Mouse (Mus musculus): ENCODE results near the gene Baiap2. TPM values are rescaled to one million over a fixed set of nuclear protein-coding genes. Genes with fewer than 3 reads are reported as not detected.

The Baiap2 gene
- polyA plus RNA-seq, 1 experiment from 2014 or later, result 15.3 TPM

- Histone ChIP-seq H3K27me3 (no peaks in the 10 kb centered on the region), H3K4me1 (peaks cover 1% of the 10 kb centered on the region; the same call in 1 of the 2 replicates), H3K4me3 (no peak overlapping the region), H3K4me2 (replicated peaks) (no peak overlapping the region), H3K36me3 (peaks cover 37% of the 10 kb centered on the region), H3K9me3 (no peaks in the 10 kb centered on the region), H3K27ac (no peak overlapping the region), H3K9ac (no peak overlapping the region)
- no peak for ATAC-seq (ENCODE audit: insufficient number of reproducible peaks, insufficient read depth, low FRiP score, low TSS enrichment)
- WGBS, result 93% methylated on average over 5 of the region's 5 CpGs
These were observed 21.9 kb upstream of the Baiap2 start for GRCm38 (mm10) chr11:119920668-119921067.

DNA sequence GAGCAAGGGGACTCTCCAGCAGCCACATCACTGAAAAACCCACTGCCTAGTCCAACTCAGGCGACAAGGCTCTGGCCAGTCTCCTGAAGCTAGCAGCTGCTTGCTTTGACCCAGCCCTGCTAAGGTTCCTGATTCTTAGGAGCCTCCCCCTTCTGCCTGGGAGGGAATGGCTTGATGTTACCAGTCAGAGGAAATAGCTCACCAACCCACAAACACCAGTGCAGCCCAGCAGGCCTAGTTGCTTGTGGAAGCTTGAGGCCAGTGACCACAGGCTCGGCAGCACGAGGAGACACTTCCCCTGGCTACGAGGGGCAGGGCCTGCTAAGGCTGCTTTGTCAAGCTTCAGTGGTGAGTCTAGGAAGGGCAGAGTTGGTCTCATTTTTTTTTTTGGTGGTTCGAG, 17.4 kb upstream of the Baiap2 start:
- H3K4me2 ChIP-seq (replicated peaks), result no peak overlapping the region
- H3K4me1 ChIP-seq, result no peaks in the 10 kb centered on the region
- no peak overlapping the region for H3K27ac ChIP-seq
- no peaks in the 10 kb centered on the region; the same call in 1 of the 2 replicates for H3K36me3 ChIP-seq
- WGBS, result 78% methylated on average over 5 of the region's 5 CpGs
- H3K9ac ChIP-seq, result no peak overlapping the region
- no peak for ATAC-seq (ENCODE audit: insufficient number of reproducible peaks, insufficient read depth, low FRiP score, low TSS enrichment)
- H3K27me3 ChIP-seq, result no peaks in the 10 kb centered on the region
- H3K9me3 ChIP-seq, result no peaks in the 10 kb centered on the region
- no peak overlapping the region for H3K4me3 ChIP-seq

GRCm38 (mm10) chr11:119926762-119927161, 15.8 kb upstream of the Baiap2 start:
- peaks cover 4% of the 10 kb centered on the region; the same call in 1 of the 2 replicates for H3K9me3 ChIP-seq
- H3K9ac ChIP-seq, result no peak overlapping the region
- no peak for ATAC-seq (ENCODE audit: insufficient number of reproducible peaks, insufficient read depth, low FRiP score, low TSS enrichment)
- no peaks in the 10 kb centered on the region for H3K36me3 ChIP-seq
- H3K4me3 ChIP-seq, result no peak overlapping the region
- H3K4me1 ChIP-seq, result no peaks in the 10 kb centered on the region
- WGBS, result 77% methylated on average over 5 of the region's 5 CpGs
- H3K27ac ChIP-seq, result no peak overlapping the region
- no peak overlapping the region for H3K4me2 ChIP-seq (replicated peaks)
- no peaks in the 10 kb centered on the region for H3K27me3 ChIP-seq

DNA sequence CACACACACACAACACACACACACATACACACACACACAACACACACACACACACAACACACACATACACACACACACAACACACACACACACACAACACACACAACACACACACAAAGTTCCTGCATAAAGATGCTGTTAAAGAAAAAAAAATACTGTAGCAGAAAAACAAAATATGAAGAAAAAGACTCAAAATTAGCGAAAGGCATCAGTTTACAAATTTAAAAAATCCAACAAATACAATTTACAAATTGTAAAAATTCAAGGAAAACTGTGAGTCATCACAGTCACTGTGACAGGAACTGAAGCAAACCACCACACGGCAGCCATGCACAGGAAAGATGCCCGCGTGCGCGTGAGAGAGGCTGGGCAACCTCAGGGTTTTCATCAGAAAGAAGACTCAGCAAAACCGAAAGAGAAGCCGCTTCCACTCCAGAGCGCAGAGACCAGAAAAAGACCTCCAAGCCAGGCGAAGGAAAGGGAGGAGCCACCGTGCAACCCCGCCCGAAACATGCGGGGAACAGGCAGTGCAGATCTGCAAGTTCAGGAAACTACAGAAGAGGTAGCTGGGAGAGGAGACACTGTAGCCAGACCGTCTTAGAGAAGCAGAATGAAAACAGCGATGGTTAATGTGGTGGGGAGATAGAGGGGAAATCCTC, 14.4 kb upstream of the Baiap2 start:
- no peak overlapping the region for H3K4me3 ChIP-seq
- H3K27me3 ChIP-seq, result no peaks in the 10 kb centered on the region
- H3K4me2 ChIP-seq (replicated peaks), result no peak overlapping the region
- no peak overlapping the region for H3K27ac ChIP-seq
- 72% methylated on average over 16 of the region's 16 CpGs for WGBS
- H3K36me3 ChIP-seq, result no peaks in the 10 kb centered on the region
- no peak overlapping the region for H3K9ac ChIP-seq
- H3K4me1 ChIP-seq, result peaks cover 5% of the 10 kb centered on the region; the same call in 1 of the 2 replicates
- peaks cover 4% of the 10 kb centered on the region; the same call in 1 of the 2 replicates for H3K9me3 ChIP-seq
- ATAC-seq (ENCODE audit: insufficient number of reproducible peaks, insufficient read depth, low FRiP score, low TSS enrichment), result no peak

GRCm38 (mm10) chr11:119929603-119930265, 12.8 kb upstream of the Baiap2 start:
- Histone ChIP-seq H3K36me3 (no peaks in the 10 kb centered on the region), H3K4me2 (replicated peaks) (no peak overlapping the region), H3K4me3 (no peak overlapping the region), H3K9me3 (peaks cover 4% of the 10 kb centered on the region; the same call in 1 of the 2 replicates), H3K4me1 (peaks cover 5% of the 10 kb centered on the region; the same call in 1 of the 2 replicates), H3K9ac (no peak overlapping the region), H3K27ac (no peak overlapping the region), H3K27me3 (no peaks in the 10 kb centered on the region)
- 81% methylated on average over 6 of the region's 6 CpGs for WGBS
- no peak for ATAC-seq (ENCODE audit: insufficient number of reproducible peaks, insufficient read depth, low FRiP score, low TSS enrichment)

GRCm38 (mm10) chr11:119931809-119932208, 10.8 kb upstream of the Baiap2 start:
- H3K36me3 ChIP-seq, result no peaks in the 10 kb centered on the region

DNA sequence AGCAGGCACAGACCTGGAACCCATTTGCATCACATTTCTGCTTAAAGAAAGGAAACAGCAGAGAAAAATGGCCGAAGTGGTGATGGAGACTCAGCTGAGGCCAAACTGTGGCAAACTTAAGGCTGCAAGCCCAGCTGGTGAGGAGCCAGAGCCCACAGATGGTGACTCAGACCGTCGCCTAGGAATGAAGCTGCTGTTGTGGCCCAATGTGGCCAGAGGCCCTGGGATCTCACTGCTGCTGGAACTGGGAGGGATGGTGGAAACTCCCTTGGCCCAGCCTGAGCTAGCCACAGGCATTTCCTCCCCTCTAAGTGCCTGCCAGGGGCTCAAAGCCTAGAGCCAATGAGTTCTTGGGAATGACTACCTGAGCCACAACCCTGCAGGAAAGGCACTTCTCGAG, 9.4 kb upstream of the Baiap2 start:
- H3K4me1 ChIP-seq, result peaks cover 30% of the 10 kb centered on the region
- no peaks in the 10 kb centered on the region for H3K27me3 ChIP-seq
- H3K36me3 ChIP-seq, result no peaks in the 10 kb centered on the region
- no peak overlapping the region for H3K27ac ChIP-seq
- H3K9ac ChIP-seq, result no peak overlapping the region
- H3K9me3 ChIP-seq, result peaks cover 4% of the 10 kb centered on the region; the same call in 1 of the 2 replicates
- no peak overlapping the region for H3K4me2 ChIP-seq (replicated peaks)
- no peak overlapping the region for H3K4me3 ChIP-seq
- no peak for ATAC-seq (ENCODE audit: insufficient number of reproducible peaks, insufficient read depth, low FRiP score, low TSS enrichment)
- WGBS, result 51% methylated on average over 4 of the region's 4 CpGs

More at GRCm38 (mm10) chr11:119931809-119932208, 10.8 kb upstream of the Baiap2 start:
- Histone ChIP-seq H3K4me2 (replicated peaks) (0 out of 2 replicates have a peak overlapping the region, but pooled peaks have one; percentile 0), H3K4me1 (peaks cover 17% of the 10 kb centered on the region), H3K27me3 (no peaks in the 10 kb centered on the region), H3K9ac (no peak overlapping the region), H3K9me3 (peaks cover 4% of the 10 kb centered on the region; the same call in 1 of the 2 replicates), H3K4me3 (no peak overlapping the region), H3K27ac (peak overlapping the region; percentile 20; the same call in 1 of the 2 replicates)
- ATAC-seq (ENCODE audit: insufficient number of reproducible peaks, insufficient read depth, low FRiP score, low TSS enrichment), result no peak
- 68% methylated on average over 10 of the region's 10 CpGs for WGBS

DNA sequence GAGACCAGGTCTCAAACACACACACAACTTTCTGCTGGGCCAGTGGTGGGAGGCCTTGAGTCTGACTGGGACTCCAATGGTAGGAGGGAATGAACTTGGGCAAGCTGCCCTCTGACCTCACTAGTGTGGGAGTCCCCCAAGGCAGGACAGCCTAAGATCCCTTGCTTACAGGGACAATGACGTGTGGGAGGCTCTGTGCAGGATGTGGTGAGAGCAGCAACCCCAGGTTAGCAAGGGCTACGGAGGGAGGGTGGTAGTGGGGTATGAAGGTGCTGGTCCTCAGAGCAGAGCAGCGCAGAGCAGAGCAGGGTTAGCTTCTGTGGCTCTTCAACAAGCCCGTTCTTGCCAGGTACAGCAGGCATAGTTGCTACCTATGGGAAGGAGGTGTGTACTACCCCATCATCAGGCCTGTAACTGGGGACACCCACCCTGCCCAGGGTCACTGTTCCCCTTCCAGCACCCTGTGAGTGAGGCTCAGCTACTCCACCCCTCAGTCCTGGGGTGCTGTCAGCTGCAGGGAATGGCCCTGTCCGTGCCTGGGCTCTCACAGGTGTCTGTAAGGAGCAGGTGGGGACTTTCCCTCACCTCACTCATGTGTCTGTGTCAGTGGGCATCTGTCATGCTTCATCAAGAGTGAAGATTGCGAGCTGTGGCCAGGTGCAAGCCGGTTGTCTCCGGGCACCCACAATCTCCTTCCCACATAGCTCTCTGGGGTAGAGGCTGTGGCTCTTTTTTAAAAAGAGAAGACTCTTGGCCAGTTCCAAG, 8.6 kb upstream of the Baiap2 start:
- H3K4me3 ChIP-seq, result no peak overlapping the region
- peaks cover 4% of the 10 kb centered on the region; the same call in 1 of the 2 replicates for H3K9me3 ChIP-seq
- no peak overlapping the region for H3K27ac ChIP-seq
- no peaks in the 10 kb centered on the region for H3K36me3 ChIP-seq
- ATAC-seq (ENCODE audit: insufficient number of reproducible peaks, insufficient read depth, low FRiP score, low TSS enrichment), result no peak
- WGBS, result 76% methylated on average over 8 of the region's 8 CpGs
- no peak overlapping the region for H3K9ac ChIP-seq
- no peaks in the 10 kb centered on the region for H3K27me3 ChIP-seq
- no peak overlapping the region for H3K4me2 ChIP-seq (replicated peaks)
- peaks cover 39% of the 10 kb centered on the region for H3K4me1 ChIP-seq

GRCm38 (mm10) chr11:119934773-119935172, 7.8 kb upstream of the Baiap2 start:
- no peaks in the 10 kb centered on the region for H3K36me3 ChIP-seq
- peaks cover 47% of the 10 kb centered on the region for H3K4me1 ChIP-seq
- no peak overlapping the region for H3K27ac ChIP-seq
- peaks cover 4% of the 10 kb centered on the region; the same call in 1 of the 2 replicates for H3K9me3 ChIP-seq
- no peak overlapping the region for H3K4me2 ChIP-seq (replicated peaks)
- no peak overlapping the region for H3K4me3 ChIP-seq
- H3K9ac ChIP-seq, result no peak overlapping the region
- no peak for ATAC-seq (ENCODE audit: insufficient number of reproducible peaks, insufficient read depth, low FRiP score, low TSS enrichment)
- H3K27me3 ChIP-seq, result peaks cover 3% of the 10 kb centered on the region; the same call in 1 of the 2 replicates
- WGBS, result 69% methylated on average over 8 of the region's 8 CpGs

DNA sequence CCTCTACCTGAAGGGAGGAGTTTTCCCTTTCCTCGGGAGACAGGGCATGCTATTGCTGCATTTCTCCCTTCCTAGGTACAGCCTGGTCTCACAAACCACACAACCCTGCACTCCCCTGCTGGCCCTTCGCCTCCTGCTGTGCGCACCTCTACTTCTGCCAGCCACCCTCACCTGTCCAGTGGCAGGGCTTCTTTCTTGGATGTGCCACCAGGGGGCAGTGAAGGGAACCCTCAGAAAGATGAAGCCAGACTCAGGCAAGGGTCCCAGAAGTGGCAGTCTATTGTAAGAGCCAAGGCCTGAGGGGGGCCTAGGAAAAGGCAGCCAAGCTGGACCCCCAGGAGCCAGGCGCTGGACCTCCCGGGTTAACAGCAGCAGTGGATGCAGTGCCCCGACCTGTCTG, 7.1 kb upstream of the Baiap2 start:
- Histone ChIP-seq H3K9me3 (peaks cover 4% of the 10 kb centered on the region; the same call in 1 of the 2 replicates), H3K4me2 (replicated peaks) (no peak overlapping the region), H3K9ac (no peak overlapping the region), H3K4me1 (peaks cover 54% of the 10 kb centered on the region), H3K4me3 (no peak overlapping the region), H3K27me3 (peaks cover 3% of the 10 kb centered on the region; the same call in 1 of the 2 replicates), H3K27ac (no peak overlapping the region), H3K36me3 (no peaks in the 10 kb centered on the region)
- 18% methylated on average over 6 of the region's 6 CpGs for WGBS
- ATAC-seq (ENCODE audit: insufficient number of reproducible peaks, insufficient read depth, low FRiP score, low TSS enrichment), result no peak

- Histone ChIP-seq H3K9me3 (no peaks in the 10 kb centered on the region), H3K4me3 (no peak overlapping the region), H3K4me1 (peaks cover 59% of the 10 kb centered on the region), H3K27me3 (peaks cover 3% of the 10 kb centered on the region; the same call in 1 of the 2 replicates), H3K36me3 (no peaks in the 10 kb centered on the region), H3K9ac (no peak overlapping the region), H3K27ac (peak overlapping the region; percentile 25), H3K4me2 (replicated peaks) (0 out of 2 replicates have a peak overlapping the region, but pooled peaks have one; percentile 1)
- 64% methylated on average over 2 of the region's 2 CpGs for WGBS
- ATAC-seq (ENCODE audit: insufficient number of reproducible peaks, insufficient read depth, low FRiP score, low TSS enrichment), result no peak
These were observed 6.1 kb upstream of the Baiap2 start for GRCm38 (mm10) chr11:119936456-119936855.

Data from embryonic facial prominence, embryonic 12.5 days (tissue).